Mouse (Mus musculus): ENCODE results near the gene Plekhs1.
A peak's percentile ranks its signal among the peaks of the same experiment; 100 is the strongest.

The Plekhs1 gene

GRCm38 (mm10) chr19:56461522-56462101 lies at the start of gene Plekhs1:
Gene Plekhs1, plus strand, starts transcription at chr19:56461640.
- no peak for DNase-seq (ENCODE audit: low spot score)

- DNase-seq (ENCODE audit: low spot score): no peak
Measured at GRCm38 (mm10) chr19:56418404-56418803, 43.0 kb upstream of the Plekhs1 start.

- no peak for DNase-seq (ENCODE audit: low spot score)
Measured at GRCm38 (mm10) chr19:56419452-56419851, 42.0 kb upstream of the Plekhs1 start.

- DNase-seq (ENCODE audit: low spot score): no peak
Measured at GRCm38 (mm10) chr19:56420345-56420744, 41.1 kb upstream of the Plekhs1 start.

GRCm38 (mm10) chr19:56422476-56423338 lies 38.7 kb upstream of the Plekhs1 start:
- DNase-seq (ENCODE audit: low spot score): peak; percentile 42

GRCm38 (mm10) chr19:56423370-56423769 lies 38.1 kb upstream of the Plekhs1 start:
- DNase-seq (ENCODE audit: low spot score): no peak

- DNase-seq (ENCODE audit: low spot score): no peak
Measured at GRCm38 (mm10) chr19:56424606-56425395, 36.6 kb upstream of the Plekhs1 start.

GRCm38 (mm10) chr19:56425492-56425891 lies 35.9 kb upstream of the Plekhs1 start:
- no peak for DNase-seq (ENCODE audit: low spot score)

- no peak for DNase-seq (ENCODE audit: low spot score)
Measured at GRCm38 (mm10) chr19:56430369-56430768, 31.1 kb upstream of the Plekhs1 start.

- no peak for DNase-seq (ENCODE audit: low spot score)
Measured at GRCm38 (mm10) chr19:56432706-56433105, 28.7 kb upstream of the Plekhs1 start.

GRCm38 (mm10) chr19:56433581-56433980 lies 27.9 kb upstream of the Plekhs1 start:
- DNase-seq (ENCODE audit: low spot score): no peak

- DNase-seq (ENCODE audit: low spot score): no peak
Measured at GRCm38 (mm10) chr19:56436380-56436779, 25.1 kb upstream of the Plekhs1 start.

GRCm38 (mm10) chr19:56438357-56439071 lies 22.9 kb upstream of the Plekhs1 start:
- DNase-seq (ENCODE audit: low spot score): no peak

- DNase-seq (ENCODE audit: low spot score): no peak
Measured at GRCm38 (mm10) chr19:56439072-56439434, 22.4 kb upstream of the Plekhs1 start.

GRCm38 (mm10) chr19:56443445-56443844 lies 18.0 kb upstream of the Plekhs1 start:
- DNase-seq (ENCODE audit: low spot score): no peak

GRCm38 (mm10) chr19:56448784-56449183 lies 12.7 kb upstream of the Plekhs1 start:
- DNase-seq (ENCODE audit: low spot score): no peak

- DNase-seq (ENCODE audit: low spot score): no peak
Measured at GRCm38 (mm10) chr19:56449537-56449936, 11.9 kb upstream of the Plekhs1 start.

GRCm38 (mm10) chr19:56450892-56451291 lies 10.5 kb upstream of the Plekhs1 start:
- DNase-seq (ENCODE audit: low spot score): no peak

GRCm38 (mm10) chr19:56451867-56452266 lies 9.6 kb upstream of the Plekhs1 start:
- DNase-seq (ENCODE audit: low spot score): no peak

- no peak for DNase-seq (ENCODE audit: low spot score)
Measured at GRCm38 (mm10) chr19:56452421-56452820, 9.0 kb upstream of the Plekhs1 start.

GRCm38 (mm10) chr19:56454862-56455261 lies 6.6 kb upstream of the Plekhs1 start:
- DNase-seq (ENCODE audit: low spot score): no peak

- DNase-seq (ENCODE audit: low spot score): no peak
Measured at GRCm38 (mm10) chr19:56455369-56455768, 6.1 kb upstream of the Plekhs1 start.
